Mouse (Mus musculus): ENCODE results near the gene Erc2.

DNA sequence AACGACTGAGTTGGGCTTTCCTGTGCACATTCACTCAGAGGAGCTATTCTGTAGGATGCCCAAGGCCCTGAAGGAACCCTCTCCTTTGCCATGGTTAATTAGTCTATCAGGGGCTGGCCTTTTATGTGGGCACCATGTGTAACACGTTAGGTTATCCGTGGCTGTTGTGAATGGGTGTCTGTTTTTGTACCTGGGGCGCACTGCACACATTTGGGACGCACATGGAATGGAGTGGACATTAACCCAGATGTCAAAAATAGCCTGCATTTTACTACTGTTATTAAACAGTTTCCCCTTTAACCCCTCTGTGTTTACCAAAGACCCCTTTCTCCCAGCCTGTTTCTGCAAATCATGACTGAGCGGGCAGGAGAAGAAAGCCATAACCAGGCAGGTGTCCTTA, 848.0 kb downstream of the Erc2 start:
- no peak for TF ChIP-seq CTCF (IDR thresholded peaks at IDR 0.05; ENCODE audit: low read depth)
- TF ChIP-seq EP300 (IDR thresholded peaks at IDR 0.05; ENCODE audit: low read depth) = no peak

Measured in liver, postnatal 0 days (tissue).